Mouse (Mus musculus) gastrocnemius, adult 2 months (tissue): ENCODE measurements around the gene Fnip2. TPM values are rescaled to one million over a fixed set of nuclear protein-coding genes. Genes with fewer than 3 reads are reported as not detected.

Experiments
- DNase-seq: peaks from one replicate; pipeline ENCODE4 v3.0.0; 2022
- H3K27ac ChIP-seq: fragments of 200-600 bp; 2 replicates; pipeline ENCODE4 v1.8.1; 2022; ENCODE audit warnings: mild to moderate bottlenecking
- H3K4me3 ChIP-seq: fragments of 200-600 bp; 2 replicates; pipeline ENCODE4 v1.8.1; 2022; ENCODE audit warnings: mild to moderate bottlenecking, moderate library complexity
- CTCF ChIP-seq: fragments of 200-600 bp; IDR thresholded peaks from 2 replicates; pipeline ENCODE4 v1.8.1; 2022; ENCODE audit warnings: antibody characterized with exemption, mild to moderate bottlenecking, moderate library complexity
- intact Hi-C: fragments of 180-260 bp; cut with DNase I; formaldehyde crosslinking; loops from one replicate; pipeline ENCODE4 v1.15.1; 2025
- total RNA-seq, 2 experiments: library from RNA; stranded (reverse); gene quantifications; 2 replicates each; pipeline ENCODE4 v1.2.3; 2021

Fnip2 gene
- total RNA-seq, 2 experiments from 2014 or later, result 3.5 to 5.0 TPM

GRCm38 (mm10) chr3:79537626-79538203 lies 29.9 kb downstream of the Fnip2 start:
- no peak for DNase-seq
- no peak overlapping the region for H3K4me3 ChIP-seq
- intact Hi-C loops, result no loop called here
- H3K27ac ChIP-seq, result no peak overlapping the region
- no peak for TF ChIP-seq CTCF

GRCm38 (mm10) chr3:79537023-79537422 lies 30.6 kb downstream of the Fnip2 start:
- intact Hi-C loops, result no loop called here
- Histone ChIP-seq H3K27ac (no peak overlapping the region), H3K4me3 (no peak overlapping the region)
- DNase-seq, result no peak
- no peak for TF ChIP-seq CTCF

- DNase-seq, result no peak
- TF ChIP-seq CTCF, result no peak
- H3K27ac ChIP-seq, result peak overlapping the region; percentile 54
- no peak overlapping the region for H3K4me3 ChIP-seq
- intact Hi-C loops, result loop anchor here (5.0 kb wide), 1 partner anchor 36 kb away; the partner anchor contains the start of gene Fnip2
Measured at GRCm38 (mm10) chr3:79531581-79532271, 35.9 kb downstream of the Fnip2 start.

DNA sequence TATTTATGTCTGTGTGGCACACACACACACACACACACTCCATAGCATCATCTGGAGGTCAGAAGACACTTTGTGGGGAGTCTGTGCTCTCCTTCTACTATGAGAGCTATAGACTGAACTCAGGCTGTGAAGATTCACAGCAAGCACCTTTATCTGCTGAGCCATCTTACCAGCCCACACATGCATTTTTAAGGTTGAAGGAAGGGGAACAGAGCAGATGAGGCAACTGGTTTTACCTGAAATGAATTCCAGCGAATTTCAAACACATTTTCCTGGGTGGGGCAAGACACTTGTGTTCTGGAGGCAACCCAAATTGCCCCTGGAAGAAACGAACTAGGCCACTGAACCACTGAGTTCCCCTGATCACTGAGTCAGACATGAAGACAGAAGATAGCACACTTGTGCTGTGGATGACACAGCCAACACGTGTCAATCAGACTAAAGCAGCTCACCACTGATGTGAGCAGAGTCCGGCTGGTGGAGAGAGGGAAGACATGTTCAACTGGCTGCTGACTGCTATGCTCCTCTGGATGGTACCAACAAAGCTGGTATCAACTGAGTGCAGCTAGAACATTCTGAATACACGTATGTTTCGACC lies 38.0 kb downstream of the Fnip2 start:
- TF ChIP-seq CTCF, result no peak
- no peak overlapping the region for H3K27ac ChIP-seq
- no peak overlapping the region for H3K4me3 ChIP-seq
- no peak for DNase-seq
- intact Hi-C loops, result loop anchor here (5.0 kb wide), 1 partner anchor 38 kb away; the partner anchor contains the start of gene Fnip2

- Histone ChIP-seq H3K27ac (peak overlapping the region; percentile 79), H3K4me3 (peak overlapping the region; percentile 25)
- no peak for TF ChIP-seq CTCF
- no peak for DNase-seq
- intact Hi-C loops, result no loop called here
Measured at GRCm38 (mm10) chr3:79528451-79528850, 39.1 kb downstream of the Fnip2 start.

- peak; percentile 59 for DNase-seq
- intact Hi-C loops, result no loop called here
- H3K4me3 ChIP-seq, result peak overlapping the region; percentile 25
- peak overlapping the region; percentile 79 for H3K27ac ChIP-seq
- no peak for TF ChIP-seq CTCF
Measured at GRCm38 (mm10) chr3:79527921-79528320, 39.7 kb downstream of the Fnip2 start.

DNA sequence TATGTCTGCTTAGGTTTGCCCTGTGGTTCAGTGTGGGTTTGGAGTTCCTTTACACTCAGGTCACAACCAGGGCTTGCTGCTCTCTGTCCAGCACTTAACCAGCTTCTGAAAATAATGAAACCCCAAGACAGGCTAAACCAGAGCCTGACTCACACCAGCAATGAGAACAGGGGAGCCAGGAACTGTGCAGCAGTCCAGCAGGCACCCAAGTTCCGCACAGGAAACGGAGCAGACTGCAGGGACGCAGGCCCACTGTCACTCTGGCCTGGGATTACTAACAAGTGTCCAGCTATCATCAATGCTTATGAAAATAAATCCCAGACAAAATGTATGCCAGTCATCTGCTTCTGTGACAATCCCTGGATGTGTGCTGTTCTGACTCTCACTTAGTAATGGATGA lies 40.1 kb downstream of the Fnip2 start:
- DNase-seq, result no peak
- no peak for TF ChIP-seq CTCF
- intact Hi-C loops, result no loop called here
- peak overlapping the region; percentile 79 for H3K27ac ChIP-seq
- peak overlapping the region; percentile 25 for H3K4me3 ChIP-seq

DNA sequence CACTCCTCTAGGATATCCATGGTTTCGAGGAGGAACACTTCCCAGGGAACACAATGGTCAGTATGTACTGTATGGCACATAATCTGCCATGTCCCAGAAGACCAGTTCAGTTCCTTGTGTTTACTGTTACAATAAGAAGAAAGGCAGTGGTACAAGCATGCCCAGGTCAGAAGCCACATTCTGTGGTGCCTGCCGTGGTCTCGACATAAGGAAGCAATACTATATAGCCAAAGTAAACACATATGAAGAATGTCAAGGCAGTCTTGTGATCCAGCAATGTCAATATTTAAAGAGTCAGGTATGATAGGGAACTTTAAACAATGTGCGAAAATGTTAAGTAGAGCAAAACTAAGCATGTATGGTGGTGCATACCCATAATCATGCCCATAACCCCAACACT lies 44.2 kb downstream of the Fnip2 start:
- Histone ChIP-seq H3K4me3 (no peak overlapping the region), H3K27ac (no peak overlapping the region)
- no peak for TF ChIP-seq CTCF
- no peak for DNase-seq
- intact Hi-C loops, result no loop called here

DNA sequence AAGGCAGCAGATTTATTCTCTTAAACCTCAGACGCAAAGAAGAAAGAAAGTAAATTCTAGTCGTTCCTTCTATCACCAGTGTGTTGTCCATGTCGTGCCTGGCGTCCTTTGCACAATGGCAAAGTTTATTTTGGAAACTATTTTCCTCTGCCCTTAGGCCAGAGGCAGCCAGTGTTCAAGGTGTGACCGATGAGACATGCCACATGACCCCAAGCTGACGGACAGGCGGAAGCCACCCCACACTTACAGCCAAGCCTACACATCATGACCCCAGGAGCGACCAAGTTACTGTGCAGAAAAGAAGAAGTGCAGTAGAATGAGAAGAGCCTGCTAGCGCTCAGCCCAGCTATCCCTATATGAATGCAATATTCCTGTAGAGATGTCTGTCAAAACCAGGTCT lies 47.7 kb downstream of the Fnip2 start:
- peak overlapping the region; percentile 73 for H3K27ac ChIP-seq
- no peak for DNase-seq
- intact Hi-C loops, result loop anchor here (5.0 kb wide), 1 partner anchor 47 kb away; the partner anchor contains the start of gene Fnip2
- TF ChIP-seq CTCF, result no peak
- H3K4me3 ChIP-seq, result no peak overlapping the region

DNA sequence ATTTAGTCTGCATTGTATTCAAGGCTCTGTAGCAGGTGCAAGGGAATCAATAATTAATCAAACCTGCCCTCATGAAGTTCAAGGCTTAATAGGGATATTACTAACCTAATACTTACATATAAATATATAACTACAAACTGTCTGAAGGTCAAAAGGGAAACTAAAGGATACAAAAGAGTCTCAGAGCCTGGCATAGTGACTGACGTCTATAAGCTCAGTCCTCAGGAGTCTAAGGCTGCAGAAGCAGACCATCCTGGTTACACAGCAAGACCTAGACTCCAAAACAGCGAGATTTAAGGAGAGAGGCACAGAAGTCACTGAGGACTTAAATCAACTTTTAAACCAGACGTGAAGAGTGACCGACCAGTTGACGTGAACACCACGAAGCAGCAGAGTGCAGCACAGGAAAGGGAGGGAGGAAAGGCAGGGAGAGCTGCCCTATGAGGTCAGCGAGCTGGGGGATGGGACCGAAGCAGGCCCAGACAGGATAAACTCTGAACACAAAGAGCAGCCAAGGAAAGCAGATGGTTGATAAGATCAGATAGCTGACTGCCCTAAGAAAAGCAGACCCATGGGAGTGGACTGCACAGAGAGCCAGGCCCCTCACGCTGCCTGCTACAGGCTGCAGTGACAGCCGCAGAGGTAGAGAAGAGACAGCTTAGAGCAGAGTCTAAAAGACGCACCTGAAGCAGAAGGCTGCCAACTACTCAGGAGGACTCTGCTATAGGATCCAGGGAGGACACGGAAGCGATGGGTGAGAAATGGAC lies 48.7 kb downstream of the Fnip2 start:
- Histone ChIP-seq H3K27ac (peak overlapping the region; percentile 73), H3K4me3 (peak overlapping the region; percentile 37)
- DNase-seq, result peak; percentile 68
- TF ChIP-seq CTCF, result no peak; the same call in 1 of the 2 replicates
- intact Hi-C loops, result loop anchor here (5.0 kb wide), 1 partner anchor 48 kb away; the partner anchor contains the start of gene Fnip2

- intact Hi-C loops, result loop anchor here (5.0 kb wide), 1 partner anchor 49 kb away; the partner anchor contains the start of gene Fnip2
- peak overlapping the region; percentile 36 for H3K4me3 ChIP-seq
- H3K27ac ChIP-seq, result peak overlapping the region; percentile 73
- no peak for TF ChIP-seq CTCF
- peak; percentile 67 for DNase-seq
Measured at GRCm38 (mm10) chr3:79517884-79518591, 49.6 kb downstream of the Fnip2 start.

DNA sequence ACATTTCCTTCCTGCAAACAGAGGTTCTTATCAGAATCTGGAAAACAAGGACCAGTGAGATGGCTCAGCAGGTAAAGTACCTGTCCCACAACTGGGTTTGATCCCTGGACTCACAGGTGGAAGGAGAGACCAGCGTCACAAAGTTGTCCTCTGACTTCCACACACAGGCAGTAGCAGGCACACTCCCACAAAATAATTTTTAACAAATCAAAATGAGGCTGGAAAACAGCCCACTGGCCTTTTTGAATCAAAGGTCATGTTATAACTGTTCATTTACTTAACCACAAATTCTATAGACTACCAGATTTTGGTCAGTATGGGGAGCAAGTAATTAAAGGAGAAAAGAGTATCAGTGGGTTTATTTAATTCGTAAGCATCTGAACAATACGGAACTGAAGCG lies 50.6 kb downstream of the Fnip2 start:
- no peak for DNase-seq
- TF ChIP-seq CTCF, result no peak
- Histone ChIP-seq H3K27ac (peak overlapping the region; percentile 12; the same call in 1 of the 2 replicates), H3K4me3 (no peak overlapping the region)
- intact Hi-C loops, result loop anchor here (5.0 kb wide), 1 partner anchor 50 kb away; the partner anchor contains the start of gene Fnip2
